Mouse (Mus musculus) kidney, postnatal 0 days (tissue): ENCODE results near the gene Atp5f1. TPM values are rescaled to one million over a fixed set of nuclear protein-coding genes. Genes with fewer than 3 reads are reported as not detected.
"Not testable (repeated sequence)": the region's sequence is repeated elsewhere in the genome, so short reads cannot be mapped to it uniquely, and the experiment has no call there.

Source experiments
- ATAC-seq: fragments of 200-750 bp; cut with Nextera tagmentation; replicated peaks from 2 replicates; pipeline ENCODE4 v1.8.0; 2017; ENCODE audit warnings: low read depth, moderate number of reproducible peaks, moderate TSS enrichment, moderate library complexity; ENCODE audit not compliant: low FRiP score
- DNase-seq: peaks from one replicate; pipeline ENCODE4 v3.0.0-alpha.2; 2016; ENCODE audit warnings: low spot score
- H3K27ac ChIP-seq: fragments of 300-500 bp; sonication (generic); 2 replicates; pipeline ENCODE4 v1.5.1; 2014; ENCODE audit warnings: mild to moderate bottlenecking
- H3K27me3 ChIP-seq: fragments of 300-500 bp; sonication (generic); 2 replicates; pipeline ENCODE4 v1.6.1; 2014; ENCODE audit warnings: low read length, mixed read lengths; ENCODE audit not compliant: insufficient read depth
- H3K36me3 ChIP-seq: fragments of 300-500 bp; sonication (generic); 2 replicates; pipeline ENCODE4 v1.6.1; 2014; ENCODE audit warnings: low read length, mixed read lengths; ENCODE audit not compliant: insufficient read depth
- H3K4me1 ChIP-seq: fragments of 300-500 bp; sonication (generic); replicated peaks from 2 replicates; pipeline ENCODE4 v1.6.1; 2014; ENCODE audit warnings: antibody characterized with exemption, low read length, mixed read lengths; ENCODE audit not compliant: insufficient read depth
- H3K4me2 ChIP-seq: fragments of 300-500 bp; sonication (generic); 2 replicates; pipeline ENCODE4 v1.6.1; 2014; ENCODE audit warnings: mild to moderate bottlenecking, low read length, moderate library complexity, mixed read lengths
- H3K4me3 ChIP-seq: fragments of 300-500 bp; sonication (generic); replicated peaks from 2 replicates; pipeline ENCODE4 v1.5.1; 2014; ENCODE audit warnings: low read depth, low read length
- H3K9ac ChIP-seq: fragments of 300-500 bp; sonication (generic); 2 replicates; pipeline ENCODE4 v1.6.1; 2014; ENCODE audit warnings: low read depth, low read length
- H3K9me3 ChIP-seq: fragments of 300-500 bp; sonication (generic); replicated peaks from 2 replicates; pipeline ENCODE4 v1.6.1; 2016; ENCODE audit warnings: low read length, inconsistent platforms, mixed read lengths
- CTCF ChIP-seq: IDR thresholded peaks from 2 replicates; pipeline ENCODE4 v1.5.1; 2016; ENCODE audit warnings: antibody characterized with exemption, low read depth, mild to moderate bottlenecking, moderate library complexity
- WGBS: fragments of 180-500 bp; shearing (Covaris S2); extraction: QIAGEN DNeasy Blood & Tissue Kit; methylation state at CpG from one replicate; pipeline ENCODE4 v1.1.7; 2014; 5-methylcytosine and 5-hydroxymethylcytosine counted together
- polyA plus RNA-seq: library from polyadenylated mRNA; unstranded; fragments of >200 nt; fragmentation: Nextera tagmentation; extraction: Ambion mirVana; gene quantifications from 2 replicates; pipeline ENCODE4 v1.2.1, GENCODE M21; 2015

Gene Atp5f1
- polyA plus RNA-seq: 756 and 779 TPM in 2 replicates

DNA sequence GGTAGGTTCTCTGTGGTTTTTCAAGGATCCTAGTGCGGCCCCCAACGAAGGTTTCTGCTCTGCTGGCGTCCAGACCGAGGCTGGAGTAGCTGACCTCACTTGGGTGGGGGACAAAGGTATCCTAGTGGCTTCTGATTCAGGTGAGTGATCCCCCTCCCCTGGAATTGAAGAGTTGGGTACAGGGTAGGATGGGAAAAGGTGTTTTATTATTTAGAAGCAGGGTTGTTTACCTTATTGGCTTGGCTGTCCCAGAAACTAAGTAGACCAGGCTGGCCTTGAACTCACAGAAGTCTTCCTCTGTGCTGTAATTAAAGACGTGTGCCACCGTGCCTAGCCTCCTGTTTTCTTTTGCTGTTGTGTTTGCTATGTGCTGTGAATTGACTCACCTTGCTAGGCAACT is at the start of gene Atp5f1:
Gene Atp5f1, minus strand, starts transcription at position 101 of the 400 bp plus-strand sequence.
- no peak for TF ChIP-seq CTCF
- Histone ChIP-seq H3K4me2 (peak within 1 kb of the TSS; percentile 88), H3K27ac (peak within 1 kb of the TSS; percentile 97), H3K36me3 (peaks cover 29% of the 10 kb centered on the region), H3K4me1 (peaks cover 18% of the 10 kb centered on the region), H3K9me3 (no peaks in the 10 kb centered on the region), H3K4me3 (peak within 1 kb of the TSS; percentile 80), H3K9ac (peak within 1 kb of the TSS; percentile 95), H3K27me3 (no peaks in the 10 kb centered on the region)
- no peak for ATAC-seq
- DNase-seq: no peak
- 2% methylated on average over 6 of the region's 6 CpGs for WGBS

DNA sequence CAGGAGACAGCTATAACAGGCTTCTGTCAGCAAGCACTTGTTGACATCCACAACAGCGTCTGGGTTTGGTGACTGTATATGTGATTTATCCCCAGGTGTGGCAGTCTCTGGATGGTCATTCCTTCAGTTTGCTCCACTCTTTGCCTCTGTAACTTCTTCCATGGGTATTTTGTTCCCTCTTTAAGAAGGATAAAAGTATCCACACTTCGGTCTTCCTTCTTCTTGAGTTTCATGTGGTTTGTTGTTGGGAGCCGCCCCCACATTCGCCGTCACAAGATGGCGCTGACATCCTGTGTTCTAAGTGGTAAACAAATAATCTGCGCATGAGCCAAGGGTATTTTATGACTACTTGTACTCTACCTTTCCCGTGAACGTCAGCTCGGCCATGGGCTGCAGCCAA is 43.5 kb upstream of the Atp5f1 start:
- ATAC-seq, H3K4me2 ChIP-seq: not testable (repeated sequence)
- WGBS: 59% methylated on average over 10 of the region's 10 CpGs

DNA sequence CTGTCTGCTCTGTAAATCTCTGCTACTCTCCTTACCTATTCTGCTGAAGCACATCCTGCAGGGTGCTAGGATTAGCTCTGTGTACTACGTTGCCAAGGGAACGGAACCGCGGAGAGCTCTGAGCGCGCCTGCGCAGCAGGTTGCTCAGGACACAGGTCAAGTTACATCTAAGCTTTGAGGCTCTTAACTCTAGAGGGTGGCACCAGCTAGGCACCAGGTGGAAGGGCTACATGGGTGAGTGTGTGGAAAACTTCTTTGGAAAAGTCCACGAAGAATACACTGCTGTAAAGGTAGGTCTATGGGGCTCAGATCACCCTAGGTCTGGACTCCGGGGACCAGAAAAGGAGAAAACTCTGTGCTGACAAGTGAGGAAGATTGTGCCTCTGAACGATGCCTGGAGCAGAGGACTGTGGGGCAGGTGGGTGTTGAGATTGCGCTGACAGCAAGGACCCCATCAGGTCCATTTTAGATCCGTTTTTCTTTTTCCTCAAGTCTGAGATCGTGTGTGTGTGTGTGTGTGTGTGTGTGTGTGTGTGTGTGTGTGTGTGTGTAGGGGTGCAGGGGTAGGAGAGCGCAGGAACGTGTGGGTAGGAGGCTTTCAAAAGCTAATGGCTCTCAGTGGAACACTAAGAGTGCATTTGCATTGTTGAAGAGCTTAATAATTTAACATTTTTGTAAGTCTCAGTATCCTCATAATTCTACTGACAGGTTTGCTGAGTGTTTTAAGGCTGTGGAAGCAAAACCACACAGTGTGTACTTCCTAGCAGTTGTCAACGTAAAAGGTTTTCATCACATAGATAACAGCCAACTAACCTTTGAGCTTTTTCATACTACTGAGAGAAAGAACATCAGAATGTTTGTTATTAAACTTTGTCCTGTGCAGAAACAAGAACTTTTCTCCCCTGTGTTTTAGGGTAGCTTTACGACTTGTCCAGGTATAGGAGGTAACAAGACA is 41.8 kb upstream of the Atp5f1 start:
- Histone ChIP-seq H3K4me3 (no peak overlapping the region), H3K9me3 (no peaks in the 10 kb centered on the region), H3K4me2 (peak overlapping the region; percentile 31), H3K27me3 (no peaks in the 10 kb centered on the region), H3K27ac (no peak overlapping the region), H3K4me1 (no peaks in the 10 kb centered on the region), H3K9ac (no peak overlapping the region), H3K36me3 (no peaks in the 10 kb centered on the region)
- peak; percentile 73 for DNase-seq
- WGBS: 22% methylated on average over 16 of the region's 17 CpGs
- ATAC-seq: peak; percentile 95
- TF ChIP-seq CTCF: no peak

More for the DNA sequence above, 43.5 kb upstream of the Atp5f1 start:
- H3K4me3 ChIP-seq, H3K9ac ChIP-seq, DNase-seq, H3K4me1 ChIP-seq, H3K36me3 ChIP-seq, H3K27ac ChIP-seq, H3K27me3 ChIP-seq, H3K9me3 ChIP-seq: not testable (repeated sequence)

DNA sequence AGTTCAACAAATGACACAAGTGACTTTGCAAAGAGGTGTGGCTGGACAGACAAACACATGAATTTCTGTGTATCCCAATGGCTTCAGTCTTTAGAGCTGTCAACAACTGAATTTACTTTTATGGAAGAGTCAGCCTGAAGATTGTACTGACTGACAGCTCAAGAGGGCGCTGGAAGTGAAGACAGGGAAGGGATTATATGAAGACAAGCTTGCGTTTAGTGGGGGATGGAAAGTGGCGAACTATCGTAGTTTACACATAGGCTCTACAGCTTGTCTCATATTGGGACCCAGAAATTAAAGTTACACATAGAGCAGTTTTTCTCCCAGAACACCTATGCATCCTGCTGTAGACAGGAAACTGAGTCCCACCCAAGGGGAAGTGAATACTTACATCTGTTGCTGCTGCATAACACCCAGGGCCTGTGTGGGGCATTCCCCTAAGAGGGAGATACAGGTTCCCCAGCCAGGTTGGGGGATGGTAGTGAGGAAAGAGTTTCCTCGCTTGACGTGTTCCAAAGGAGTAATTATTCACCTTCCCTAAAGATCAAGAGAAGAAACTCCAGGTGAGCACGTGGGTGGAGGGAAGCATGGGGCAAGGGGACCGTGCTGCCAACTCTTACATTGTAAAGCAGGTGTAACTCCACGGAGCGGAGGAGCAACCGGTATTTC is 40.9 kb upstream of the Atp5f1 start:
- H3K36me3 ChIP-seq: no peaks in the 10 kb centered on the region
- H3K4me2 ChIP-seq: peak overlapping the region; percentile 31
- no peak for TF ChIP-seq CTCF
- WGBS: 17% methylated on average over 11 of the region's 11 CpGs
- no peaks in the 10 kb centered on the region for H3K9me3 ChIP-seq
- no peak for DNase-seq
- H3K27ac ChIP-seq: no peak overlapping the region
- H3K4me3 ChIP-seq: no peak overlapping the region
- ATAC-seq: peak; percentile 59; the same call in 1 of the 2 replicates
- H3K27me3 ChIP-seq: no peaks in the 10 kb centered on the region
- H3K4me1 ChIP-seq: no peaks in the 10 kb centered on the region
- no peak overlapping the region for H3K9ac ChIP-seq

DNA sequence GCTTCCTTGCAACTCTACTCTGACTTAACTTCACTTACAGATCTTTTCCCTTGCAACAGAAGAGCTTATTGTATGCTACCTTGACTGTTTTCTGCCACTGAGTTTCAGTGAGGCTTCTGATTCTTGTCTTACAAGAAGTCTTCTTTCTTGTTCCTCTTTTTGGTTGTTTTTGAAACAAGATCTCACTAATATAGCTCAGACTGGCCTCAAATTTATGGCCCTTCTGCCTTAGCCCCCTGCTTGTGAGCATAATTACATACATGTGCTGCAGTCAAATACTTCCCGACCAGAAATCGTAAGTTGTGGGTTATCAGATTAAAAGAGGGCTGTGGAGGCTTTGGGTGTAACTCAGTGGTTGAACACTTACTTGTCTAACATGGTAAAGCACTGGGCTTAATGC is 34.8 kb upstream of the Atp5f1 start:
- WGBS: 27% methylated on average over 2 of the region's 2 CpGs
- no peak overlapping the region for H3K4me2 ChIP-seq
- DNase-seq: no peak

DNA sequence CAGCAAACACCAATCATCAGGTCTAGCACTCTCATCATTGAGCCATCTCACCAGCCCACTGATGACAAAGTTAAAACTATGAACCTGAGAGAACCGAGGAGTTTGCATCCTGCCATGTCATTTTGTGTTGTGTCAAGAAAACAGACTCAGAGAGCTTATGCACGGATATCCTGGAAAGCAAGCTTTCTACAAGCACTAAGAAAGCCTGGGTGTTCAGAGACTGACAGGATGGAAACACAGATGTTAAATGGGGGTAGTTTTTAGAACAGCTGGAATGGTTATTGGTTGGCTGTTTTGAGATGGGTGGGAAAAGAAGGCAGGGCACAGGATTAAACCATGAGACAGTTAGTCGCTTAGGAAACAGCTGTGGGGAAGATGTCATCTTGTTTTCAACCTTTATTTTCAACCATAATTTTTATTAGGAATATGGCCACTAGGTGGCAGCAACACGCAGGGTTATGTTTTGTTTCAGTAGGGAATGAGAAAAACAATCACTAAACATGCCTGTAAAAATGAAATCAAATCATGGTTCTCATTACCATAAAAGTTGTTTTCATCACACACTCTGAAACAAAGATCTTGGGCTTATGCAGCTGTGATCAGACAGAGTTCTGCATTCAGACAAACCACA is 31.9 kb upstream of the Atp5f1 start:
- H3K9ac ChIP-seq: no peak overlapping the region
- peak; percentile 85 for TF ChIP-seq CTCF
- H3K4me2 ChIP-seq: no peak overlapping the region
- no peaks in the 10 kb centered on the region for H3K27me3 ChIP-seq
- H3K9me3 ChIP-seq: no peaks in the 10 kb centered on the region
- no peaks in the 10 kb centered on the region for H3K36me3 ChIP-seq
- DNase-seq (peak; percentile 75), ATAC-seq (no peak)
- H3K27ac ChIP-seq: no peak overlapping the region
- no peak overlapping the region for H3K4me3 ChIP-seq
- WGBS: 29% methylated on average over 4 of the region's 4 CpGs
- H3K4me1 ChIP-seq: no peaks in the 10 kb centered on the region

More for the DNA sequence above, 34.8 kb upstream of the Atp5f1 start:
- H3K4me1 ChIP-seq: no peaks in the 10 kb centered on the region
- no peak overlapping the region for H3K4me3 ChIP-seq
- H3K36me3 ChIP-seq: no peaks in the 10 kb centered on the region
- TF ChIP-seq CTCF: no peak
- no peaks in the 10 kb centered on the region for H3K9me3 ChIP-seq
- H3K9ac ChIP-seq: no peak overlapping the region
- H3K27me3 ChIP-seq: no peaks in the 10 kb centered on the region
- no peak overlapping the region for H3K27ac ChIP-seq
- ATAC-seq: no peak

DNA sequence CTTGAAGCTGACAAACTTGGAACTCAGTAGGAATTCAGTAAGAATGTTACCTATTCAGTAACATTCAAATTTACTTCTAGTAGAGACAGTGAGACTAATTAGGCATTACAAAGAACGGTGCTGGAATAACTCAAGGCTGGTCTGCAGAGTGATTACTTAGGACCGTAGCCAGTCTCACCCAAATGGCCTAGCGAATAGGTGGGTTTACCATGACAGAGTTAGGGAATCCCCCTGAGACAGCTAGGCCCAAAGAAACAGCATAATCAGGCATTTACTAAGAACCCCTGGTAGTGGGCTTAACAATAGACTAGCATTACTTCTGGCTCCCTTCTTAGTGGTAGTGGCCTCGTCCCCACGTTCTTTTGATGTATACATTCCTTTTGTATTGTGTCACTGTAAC is 29.7 kb upstream of the Atp5f1 start:
- H3K36me3 ChIP-seq, H3K9ac ChIP-seq, DNase-seq, H3K27ac ChIP-seq, H3K4me3 ChIP-seq, H3K27me3 ChIP-seq, H3K9me3 ChIP-seq, ATAC-seq, H3K4me1 ChIP-seq, H3K4me2 ChIP-seq: not testable (repeated sequence)
- 53% methylated on average over 5 of the region's 5 CpGs for WGBS
